Mouse (Mus musculus) forebrain, embryonic 13.5 days (tissue): ENCODE data around the gene Pcdh7. TPM values are rescaled to one million over a fixed set of nuclear protein-coding genes. Genes with fewer than 3 reads are reported as not detected.

Experiments
- ATAC-seq: fragments of 200-750 bp; cut with Nextera tagmentation; 2 replicates; pipeline ENCODE4 v1.8.0; 2017
- H3K27ac ChIP-seq: fragments of 300-500 bp; sonication (generic); 2 replicates; pipeline ENCODE4 v1.5.1; 2015; ENCODE audit warnings: inconsistent platforms, mild to moderate bottlenecking, moderate library complexity
- H3K27me3 ChIP-seq: fragments of 300-500 bp; sonication (generic); 2 replicates; pipeline ENCODE4 v1.6.1; 2015; ENCODE audit warnings: mild to moderate bottlenecking, inconsistent platforms
- H3K36me3 ChIP-seq: fragments of 300-500 bp; sonication (generic); 2 replicates; pipeline ENCODE4 v1.6.1; 2015; ENCODE audit warnings: mild to moderate bottlenecking, inconsistent platforms; ENCODE audit not compliant: poor library complexity, severe bottlenecking
- H3K4me1 ChIP-seq: fragments of 300-500 bp; sonication (generic); 2 replicates; pipeline ENCODE4 v1.6.1; 2015; ENCODE audit warnings: inconsistent platforms
- H3K4me2 ChIP-seq: fragments of 300-500 bp; sonication (generic); 2 replicates; pipeline ENCODE4 v1.6.1; 2015; ENCODE audit warnings: inconsistent platforms, mild to moderate bottlenecking, moderate library complexity
- H3K4me3 ChIP-seq: fragments of 300-500 bp; sonication (generic); 2 replicates; pipeline ENCODE4 v1.5.1; 2015; ENCODE audit warnings: mild to moderate bottlenecking, inconsistent platforms
- H3K9ac ChIP-seq: fragments of 300-500 bp; sonication (generic); 2 replicates; pipeline ENCODE4 v1.6.1; 2015; ENCODE audit warnings: mild to moderate bottlenecking, inconsistent platforms
- H3K9me3 ChIP-seq: fragments of 300-500 bp; sonication (generic); replicated peaks from 2 replicates; pipeline ENCODE4 v1.6.1; 2016; ENCODE audit warnings: inconsistent platforms
- WGBS: fragments of 180-500 bp; shearing (Covaris S2); methylation state at CpG from one replicate; pipeline ENCODE4 v1.1.7; 2015; 5-methylcytosine and 5-hydroxymethylcytosine counted together
- polyA plus RNA-seq: library from polyadenylated mRNA; unstranded; fragments of >200 nt; fragmentation: Nextera tagmentation; extraction: Ambion mirVana; gene quantifications from 2 replicates; pipeline ENCODE4 v1.2.1, GENCODE M21; 2015

Pcdh7 gene
- polyA plus RNA-seq, 1 experiment from 2014 or later: 7.2 TPM

DNA sequence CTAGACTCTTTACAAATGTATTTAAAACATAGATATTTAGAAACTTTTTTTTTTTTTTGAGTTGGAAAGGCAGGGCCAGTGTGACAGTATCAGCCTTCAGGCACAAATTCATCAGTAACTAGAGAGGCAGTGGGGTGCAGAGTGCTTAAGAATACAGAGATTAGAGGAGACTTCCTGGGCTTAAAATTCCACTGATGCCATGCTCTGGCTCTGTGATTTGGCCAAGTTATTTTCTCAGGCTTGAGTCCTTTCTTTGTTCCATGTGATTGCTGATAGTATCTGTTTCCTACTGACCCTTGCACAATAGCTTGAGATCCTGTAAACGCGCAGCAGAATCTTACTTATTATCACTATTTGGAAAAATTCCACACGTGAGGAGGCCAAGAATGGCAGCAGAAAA is 60.3 kb downstream of the Pcdh7 start:
- Histone ChIP-seq H3K27me3 (no peaks in the 10 kb centered on the region), H3K36me3 (no peaks in the 10 kb centered on the region), H3K9ac (no peak overlapping the region), H3K4me1 (peaks cover 3% of the 10 kb centered on the region; the same call in 1 of the 2 replicates), H3K9me3 (no peaks in the 10 kb centered on the region), H3K27ac (no peak overlapping the region), H3K4me3 (no peak overlapping the region), H3K4me2 (no peak overlapping the region)
- WGBS: 47% methylated on average over 3 of the region's 3 CpGs
- ATAC-seq: no peak

DNA sequence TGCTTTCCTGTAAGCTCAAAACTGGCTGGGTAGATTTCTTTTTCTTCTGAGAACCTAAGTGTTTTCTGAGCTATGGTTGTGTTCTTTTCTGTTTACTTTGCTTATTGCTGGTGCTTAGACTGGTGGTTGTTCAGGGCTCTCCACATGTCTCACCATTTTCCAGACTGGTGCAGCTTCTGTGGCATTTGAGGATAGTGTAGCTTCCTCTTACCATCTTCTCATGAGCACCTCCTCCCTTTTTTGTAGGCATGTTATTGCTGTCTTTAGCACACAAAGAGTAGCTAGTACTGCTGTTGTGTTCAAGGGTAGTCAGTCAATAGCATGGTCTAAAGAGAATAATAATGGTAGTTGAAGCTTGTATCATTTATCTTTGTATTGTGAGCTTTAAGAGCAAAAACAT is 62.2 kb downstream of the Pcdh7 start:
- Histone ChIP-seq H3K36me3 (no peaks in the 10 kb centered on the region), H3K4me2 (no peak overlapping the region), H3K9ac (no peak overlapping the region), H3K4me3 (no peak overlapping the region), H3K9me3 (no peaks in the 10 kb centered on the region), H3K27ac (no peak overlapping the region), H3K4me1 (peaks cover 3% of the 10 kb centered on the region; the same call in 1 of the 2 replicates), H3K27me3 (no peaks in the 10 kb centered on the region)
- ATAC-seq: no peak

DNA sequence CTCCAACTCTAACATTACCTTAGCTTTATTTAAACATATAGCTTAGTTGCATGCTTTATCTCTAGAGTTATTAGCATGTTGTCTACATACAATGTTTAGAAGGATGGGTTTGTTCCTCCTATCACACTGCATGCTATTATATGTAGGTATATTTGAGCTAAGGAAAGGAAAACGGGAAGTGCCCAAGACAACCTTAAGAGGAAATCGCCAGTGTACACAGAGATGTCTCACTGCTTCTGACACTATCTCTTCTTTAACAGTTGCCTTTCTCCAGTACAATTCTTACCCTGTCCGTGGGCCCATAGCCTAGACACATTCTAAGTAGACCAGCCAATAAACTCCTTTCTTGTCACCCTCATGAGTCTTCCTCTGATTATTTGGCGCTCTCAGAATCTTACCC is 62.8 kb downstream of the Pcdh7 start:
- WGBS: 91% methylated on average over 4 of the region's 4 CpGs
- H3K36me3 ChIP-seq: no peaks in the 10 kb centered on the region
- H3K4me3 ChIP-seq: no peak overlapping the region
- no peak overlapping the region for H3K9ac ChIP-seq
- no peak overlapping the region for H3K4me2 ChIP-seq
- H3K27me3 ChIP-seq: no peaks in the 10 kb centered on the region
- no peak for ATAC-seq
- H3K9me3 ChIP-seq: no peaks in the 10 kb centered on the region
- H3K27ac ChIP-seq: no peak overlapping the region
- peaks cover 3% of the 10 kb centered on the region; the same call in 1 of the 2 replicates for H3K4me1 ChIP-seq

DNA sequence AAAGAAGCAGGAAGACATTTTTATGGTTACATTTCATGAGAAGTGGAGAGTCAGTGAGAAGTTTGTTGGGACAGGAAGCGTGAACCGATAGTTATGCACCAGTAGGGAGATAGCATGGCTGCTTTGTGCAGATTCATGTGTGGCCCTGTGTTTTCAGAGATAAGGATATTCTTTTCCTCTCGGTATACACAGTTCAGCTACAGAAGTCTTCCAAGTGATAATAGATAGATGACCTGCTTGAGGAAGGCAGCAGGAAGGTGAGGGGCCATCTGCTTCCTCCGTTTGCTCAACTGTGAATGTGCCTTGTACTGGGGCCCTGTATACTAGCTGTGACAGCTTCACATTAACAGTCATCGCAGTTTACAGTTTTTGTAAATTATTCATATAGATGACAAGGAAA is 64.2 kb downstream of the Pcdh7 start:
- Histone ChIP-seq H3K9ac (no peak overlapping the region), H3K36me3 (no peaks in the 10 kb centered on the region), H3K9me3 (no peaks in the 10 kb centered on the region), H3K4me1 (peaks cover 3% of the 10 kb centered on the region; the same call in 1 of the 2 replicates), H3K4me3 (no peak overlapping the region), H3K27me3 (no peaks in the 10 kb centered on the region), H3K27ac (no peak overlapping the region), H3K4me2 (no peak overlapping the region)
- WGBS: 87% methylated on average over 5 of the region's 5 CpGs
- ATAC-seq: no peak

DNA sequence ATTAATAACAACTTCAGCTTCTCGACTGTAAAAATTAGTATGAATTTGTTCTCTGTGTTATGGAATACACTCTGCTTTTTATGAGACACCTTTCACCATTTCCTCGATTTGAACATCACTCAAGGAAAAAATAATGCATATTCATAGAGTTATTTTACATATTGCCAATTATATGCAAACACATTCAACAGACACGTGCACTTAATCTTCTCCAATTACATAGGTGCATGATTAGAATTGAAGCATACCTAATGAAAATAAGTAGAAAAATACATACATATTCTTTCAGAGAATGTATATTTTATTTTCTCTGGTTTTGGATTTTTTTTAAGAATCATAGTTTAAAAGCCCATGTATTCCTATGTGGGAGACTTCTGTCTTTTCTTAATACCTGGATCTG is 64.8 kb downstream of the Pcdh7 start:
- WGBS: 68% methylated on average over 3 of the region's 3 CpGs
- peaks cover 3% of the 10 kb centered on the region; the same call in 1 of the 2 replicates for H3K4me1 ChIP-seq
- no peak overlapping the region for H3K27ac ChIP-seq
- H3K4me3 ChIP-seq: no peak overlapping the region
- H3K36me3 ChIP-seq: no peaks in the 10 kb centered on the region
- H3K27me3 ChIP-seq: no peaks in the 10 kb centered on the region
- no peak overlapping the region for H3K9ac ChIP-seq
- ATAC-seq: no peak
- no peak overlapping the region for H3K4me2 ChIP-seq
- H3K9me3 ChIP-seq: no peaks in the 10 kb centered on the region

DNA sequence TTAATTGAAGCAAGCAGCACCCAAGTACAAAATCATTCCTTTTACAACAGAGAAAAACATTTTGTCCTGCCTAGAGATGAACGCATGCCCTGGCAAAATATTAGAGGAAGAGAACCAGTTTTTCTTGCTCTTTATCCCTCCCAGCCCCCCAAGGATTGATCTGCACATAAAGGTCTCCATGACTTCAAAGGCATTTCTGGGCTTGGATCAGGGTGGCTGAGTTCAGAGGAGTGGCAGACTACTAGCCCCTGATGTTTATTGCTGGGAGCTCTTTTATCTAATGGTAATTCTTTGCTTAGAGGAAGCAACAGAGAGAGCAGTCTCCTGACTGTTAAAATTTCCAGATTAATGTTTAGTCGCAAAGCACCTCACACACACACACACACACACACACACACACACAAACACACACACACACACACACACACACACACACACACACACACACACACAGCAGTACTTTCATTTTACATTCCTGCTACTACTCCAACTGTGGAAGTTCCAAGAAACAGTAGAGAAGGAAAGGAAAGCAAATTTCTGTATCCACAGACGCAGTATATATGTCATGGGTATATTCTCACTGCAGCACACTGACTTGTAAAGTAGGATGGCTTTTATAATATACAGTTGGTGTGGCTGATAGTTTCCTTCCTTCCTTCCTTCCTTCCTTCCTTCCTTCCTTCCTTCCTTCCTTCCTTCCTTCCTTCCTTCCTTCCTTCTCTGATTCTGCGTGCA is 71.2 kb downstream of the Pcdh7 start:
- no peak for ATAC-seq
- no peaks in the 10 kb centered on the region for H3K36me3 ChIP-seq
- no peaks in the 10 kb centered on the region for H3K9me3 ChIP-seq
- H3K27ac ChIP-seq: no peak overlapping the region
- H3K4me1 ChIP-seq: no peaks in the 10 kb centered on the region
- no peak overlapping the region for H3K4me2 ChIP-seq
- H3K4me3 ChIP-seq: no peak overlapping the region
- H3K27me3 ChIP-seq: no peaks in the 10 kb centered on the region
- H3K9ac ChIP-seq: no peak overlapping the region
- 66% methylated on average over 4 of the region's 4 CpGs for WGBS

DNA sequence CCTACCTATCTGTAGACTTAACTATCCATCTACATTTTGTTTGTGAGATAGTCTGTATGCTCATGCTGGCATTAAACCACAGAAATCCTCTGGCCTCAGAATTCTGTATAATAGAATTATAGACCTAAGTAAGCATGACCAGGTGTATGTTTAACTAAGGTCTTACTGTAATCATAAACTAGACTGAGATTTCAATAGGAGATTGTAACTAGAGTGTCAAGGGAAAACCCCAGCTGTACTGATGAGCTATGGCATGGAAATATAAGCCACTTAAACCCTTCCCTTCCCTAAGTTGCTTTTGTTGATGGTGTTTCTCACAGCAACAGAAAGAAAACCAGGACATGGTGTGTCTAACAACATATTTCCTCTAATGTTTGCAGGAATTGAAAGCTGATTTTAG is 78.6 kb downstream of the Pcdh7 start:
- Histone ChIP-seq H3K4me1 (no peaks in the 10 kb centered on the region), H3K9me3 (no peaks in the 10 kb centered on the region), H3K4me3 (no peak overlapping the region), H3K27me3 (no peaks in the 10 kb centered on the region), H3K4me2 (no peak overlapping the region), H3K36me3 (no peaks in the 10 kb centered on the region), H3K27ac (no peak overlapping the region), H3K9ac (no peak overlapping the region)
- no peak for ATAC-seq

DNA sequence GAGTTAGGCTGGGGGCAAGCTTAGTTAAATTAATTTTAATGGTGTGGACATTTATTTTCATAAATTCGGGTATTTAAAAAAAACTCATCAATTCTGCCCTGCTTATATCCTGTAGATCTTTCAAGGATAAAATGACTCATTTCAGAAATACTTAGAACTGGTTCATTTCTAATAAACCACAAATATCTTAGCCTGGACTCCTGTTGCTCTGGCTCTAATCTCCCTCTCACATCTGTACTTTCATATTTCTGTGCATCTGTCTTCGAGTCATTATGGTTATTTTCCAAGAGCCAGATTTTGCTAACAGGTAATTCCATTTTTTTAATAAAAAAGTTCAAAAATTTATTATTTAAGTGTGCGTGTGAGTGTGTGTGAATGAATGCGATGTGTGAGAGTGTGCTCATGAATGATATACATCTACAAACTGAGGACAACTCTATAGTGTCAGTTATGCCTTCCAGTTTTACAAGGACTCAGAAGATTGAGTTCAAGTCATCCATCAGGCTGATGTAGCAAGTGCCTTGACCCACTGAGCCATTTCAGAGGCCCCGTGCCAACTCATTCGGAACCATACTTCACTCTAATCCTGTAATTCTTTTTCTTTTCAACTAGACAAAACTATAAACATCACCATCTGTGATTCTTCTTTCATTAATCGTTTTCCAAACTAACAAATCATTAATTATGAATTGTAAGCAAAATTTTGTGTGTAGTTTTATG is 80.3 kb downstream of the Pcdh7 start:
- Histone ChIP-seq H3K4me2 (no peak overlapping the region), H3K36me3 (no peaks in the 10 kb centered on the region), H3K9me3 (no peaks in the 10 kb centered on the region), H3K27ac (no peak overlapping the region), H3K9ac (no peak overlapping the region), H3K27me3 (no peaks in the 10 kb centered on the region), H3K4me1 (no peaks in the 10 kb centered on the region), H3K4me3 (no peak overlapping the region)
- WGBS: 79% methylated on average over 7 of the region's 7 CpGs
- ATAC-seq: no peak

DNA sequence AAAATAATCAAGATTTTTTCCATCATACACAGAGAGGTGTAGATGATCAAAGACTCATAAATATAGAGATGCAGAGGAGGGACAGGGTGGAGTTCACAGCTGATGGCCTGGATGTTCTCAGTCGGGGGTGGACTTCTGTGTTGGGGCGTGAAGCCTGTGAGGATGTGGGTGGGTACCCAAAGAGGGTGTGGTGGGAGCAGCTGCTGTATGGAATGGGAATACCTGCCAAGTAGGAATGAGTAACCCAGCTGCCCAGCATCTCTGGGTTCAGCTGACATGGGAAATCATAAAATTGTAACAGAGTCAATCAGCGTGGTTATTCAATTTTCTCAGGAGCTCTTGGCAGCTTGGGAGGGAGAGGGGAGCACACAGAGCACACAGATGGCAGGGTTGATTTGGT is 85.3 kb downstream of the Pcdh7 start:
- Histone ChIP-seq H3K4me1 (no peaks in the 10 kb centered on the region), H3K4me2 (no peak overlapping the region), H3K9ac (no peak overlapping the region), H3K9me3 (no peaks in the 10 kb centered on the region), H3K27me3 (no peaks in the 10 kb centered on the region), H3K4me3 (no peak overlapping the region), H3K36me3 (no peaks in the 10 kb centered on the region), H3K27ac (no peak overlapping the region)
- WGBS: 85% methylated on average over 3 of the region's 3 CpGs
- no peak for ATAC-seq

DNA sequence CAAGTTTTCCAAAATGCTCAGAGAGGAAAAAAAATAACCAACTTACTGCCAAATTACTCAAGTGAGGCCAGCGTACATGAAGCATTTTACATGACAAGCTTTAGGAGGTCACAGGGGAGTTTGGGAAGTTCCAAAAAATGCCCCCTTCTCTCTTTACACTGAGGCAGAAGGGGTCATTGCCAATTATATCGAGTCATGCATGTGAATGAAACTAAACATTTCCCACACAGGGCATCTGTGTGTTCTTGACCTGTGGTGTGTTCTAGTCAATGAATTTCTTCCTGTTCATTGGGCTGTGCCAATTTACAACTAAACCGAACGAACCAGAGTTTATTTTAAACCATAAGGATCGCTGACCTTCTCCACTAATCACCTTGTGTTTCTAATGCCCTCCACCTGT is 86.1 kb downstream of the Pcdh7 start:
- ATAC-seq: no peak
- WGBS: 73% methylated on average over 5 of the region's 5 CpGs
- H3K27me3 ChIP-seq: no peaks in the 10 kb centered on the region
- no peak overlapping the region for H3K4me2 ChIP-seq
- H3K36me3 ChIP-seq: no peaks in the 10 kb centered on the region
- no peak overlapping the region for H3K9ac ChIP-seq
- H3K4me3 ChIP-seq: no peak overlapping the region
- no peaks in the 10 kb centered on the region for H3K4me1 ChIP-seq
- H3K9me3 ChIP-seq: no peaks in the 10 kb centered on the region
- H3K27ac ChIP-seq: no peak overlapping the region

DNA sequence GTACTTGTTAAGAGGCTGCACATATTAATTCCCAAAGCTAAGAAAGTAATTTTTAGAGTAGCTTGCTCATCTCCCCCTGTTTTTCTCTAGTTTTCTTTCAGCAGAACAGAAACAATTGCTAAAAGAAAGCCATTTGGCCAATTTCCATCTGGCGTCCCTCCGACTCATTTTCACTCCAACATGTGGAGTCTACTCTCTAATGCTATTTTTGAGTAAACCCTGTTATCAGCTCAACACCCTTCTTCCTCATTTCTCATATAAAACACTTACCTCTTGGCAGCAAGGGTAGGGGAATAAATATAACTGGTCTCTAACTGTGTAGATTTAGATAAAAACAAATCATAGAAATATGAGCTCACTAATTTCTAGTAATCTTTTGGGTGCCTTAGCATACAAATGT is 89.6 kb downstream of the Pcdh7 start:
- no peaks in the 10 kb centered on the region for H3K27me3 ChIP-seq
- no peak overlapping the region for H3K4me3 ChIP-seq
- H3K27ac ChIP-seq: no peak overlapping the region
- no peak overlapping the region for H3K4me2 ChIP-seq
- H3K9ac ChIP-seq: no peak overlapping the region
- H3K9me3 ChIP-seq: no peaks in the 10 kb centered on the region
- 74% methylated on average over 2 of the region's 2 CpGs for WGBS
- H3K4me1 ChIP-seq: no peaks in the 10 kb centered on the region
- no peaks in the 10 kb centered on the region for H3K36me3 ChIP-seq
- no peak for ATAC-seq

DNA sequence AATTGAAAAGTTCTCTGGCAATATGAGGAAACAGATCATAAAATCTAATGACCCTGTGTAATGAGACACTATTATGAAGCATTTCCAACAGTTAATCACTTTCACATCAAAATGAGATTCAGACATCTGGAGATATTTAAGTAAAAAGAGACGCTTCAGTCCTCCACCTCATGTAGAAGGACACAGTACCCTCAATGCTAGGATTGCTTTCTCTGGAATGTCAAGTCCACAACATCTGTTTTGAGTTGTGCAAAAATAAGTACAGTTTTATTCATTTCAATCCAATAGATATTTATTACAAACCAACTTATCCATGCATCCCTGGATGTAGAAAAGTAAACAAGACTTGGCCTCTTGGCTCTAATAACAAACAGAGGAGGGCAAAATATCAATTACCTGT is 92.9 kb downstream of the Pcdh7 start:
- WGBS: 84% methylated on average over 1 of the region's 1 CpGs
- no peak for ATAC-seq
- no peak overlapping the region for H3K27ac ChIP-seq

More for the DNA sequence above, 92.9 kb downstream of the Pcdh7 start:
- H3K36me3 ChIP-seq: no peaks in the 10 kb centered on the region
- no peaks in the 10 kb centered on the region for H3K27me3 ChIP-seq
- H3K9me3 ChIP-seq: no peaks in the 10 kb centered on the region
- H3K4me1 ChIP-seq: no peaks in the 10 kb centered on the region
- H3K4me2 ChIP-seq: no peak overlapping the region
- no peak overlapping the region for H3K4me3 ChIP-seq
- no peak overlapping the region for H3K9ac ChIP-seq
